Mouse (Mus musculus) megakaryocyte, embryonic 14.5 days (primary cell): ENCODE data around the gene Stk11. TPM values are rescaled to one million over a fixed set of nuclear protein-coding genes. Genes with fewer than 3 reads are reported as not detected.

Source experiments
- H3K27me3 ChIP-seq: replicated peaks from 2 replicates; pipeline ENCODE3; 2012; ENCODE audit warnings: inconsistent platforms
- H3K36me3 ChIP-seq: replicated peaks from 2 replicates; pipeline ENCODE3; 2012; ENCODE audit warnings: low read length, inconsistent platforms, mixed read lengths
- H3K4me1 ChIP-seq: 2 replicates; pipeline ENCODE4 v1.6.1; 2012; ENCODE audit warnings: inconsistent platforms
- H3K4me3 ChIP-seq: replicated peaks from 2 replicates; pipeline ENCODE3; 2012; ENCODE audit warnings: moderate library complexity, mild to moderate bottlenecking, inconsistent platforms
- H3K9me3 ChIP-seq: 2 replicates; pipeline ENCODE4 v1.6.1; 2012; ENCODE audit warnings: inconsistent platforms
- FLI1 ChIP-seq: IDR thresholded peaks from 2 replicates; pipeline ENCODE4 v1.6.1; 2012; ENCODE audit warnings: low read length, inconsistent platforms, mixed read lengths
- GATA1 ChIP-seq: IDR thresholded peaks from 3 replicates; pipeline ENCODE4 v1.6.1; 2012; ENCODE audit warnings: mixed read lengths, low read length, inconsistent platforms, borderline replicate concordance
- polyA plus RNA-seq: library from polyadenylated mRNA; stranded (reverse); fragments of >175 nt; gene quantifications from 2 replicates; pipeline ENCODE4 v1.2.3, GENCODE M21; 2012; ENCODE audit warnings: low replicate concordance; ENCODE audit not compliant: insufficient read depth

Stk11 gene
- 153 and 200 TPM in 2 replicates for polyA plus RNA-seq

GRCm38 (mm10) chr10:80115290-80115943 is at the start of gene Stk11:
TSS of gene Stk11 (plus strand) at chr10:80115803.
- Histone ChIP-seq H3K36me3 (peaks cover 40% of the 10 kb centered on the region), H3K4me1 (peaks cover 60% of the 10 kb centered on the region), H3K9me3 (no peaks in the 10 kb centered on the region), H3K27me3 (no peaks in the 10 kb centered on the region), H3K4me3 (peak within 1 kb of the TSS; percentile 100)
- TF ChIP-seq GATA1: no peak
- TF ChIP-seq FLI1: no peak

DNA sequence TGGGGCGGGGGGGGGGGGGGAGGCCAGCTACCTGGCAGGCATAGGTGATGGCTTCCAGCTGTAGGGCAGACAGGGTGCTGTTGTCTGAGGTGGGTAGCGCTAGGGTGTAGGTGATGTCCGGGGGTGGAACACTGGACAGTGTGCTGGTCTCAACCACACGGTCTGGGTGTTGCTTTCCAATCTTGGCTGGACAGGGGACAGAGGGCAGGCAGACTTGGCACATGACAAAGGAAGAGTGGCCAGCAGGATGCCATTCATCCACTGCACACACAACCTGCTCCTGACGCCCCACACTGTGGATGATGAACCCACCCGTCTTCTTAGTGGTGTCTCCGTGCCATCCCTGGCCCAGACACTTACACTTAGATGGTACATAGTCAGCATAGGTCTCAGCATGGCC is 46.4 kb upstream of the Stk11 start:
- TF ChIP-seq FLI1 (no peak), GATA1 (no peak)
- peaks cover 95% of the 10 kb centered on the region for H3K36me3 ChIP-seq
- H3K4me1 ChIP-seq: peaks cover 97% of the 10 kb centered on the region
- H3K27me3 ChIP-seq: no peaks in the 10 kb centered on the region
- peak overlapping the region; percentile 88 for H3K4me3 ChIP-seq
- no peaks in the 10 kb centered on the region for H3K9me3 ChIP-seq

DNA sequence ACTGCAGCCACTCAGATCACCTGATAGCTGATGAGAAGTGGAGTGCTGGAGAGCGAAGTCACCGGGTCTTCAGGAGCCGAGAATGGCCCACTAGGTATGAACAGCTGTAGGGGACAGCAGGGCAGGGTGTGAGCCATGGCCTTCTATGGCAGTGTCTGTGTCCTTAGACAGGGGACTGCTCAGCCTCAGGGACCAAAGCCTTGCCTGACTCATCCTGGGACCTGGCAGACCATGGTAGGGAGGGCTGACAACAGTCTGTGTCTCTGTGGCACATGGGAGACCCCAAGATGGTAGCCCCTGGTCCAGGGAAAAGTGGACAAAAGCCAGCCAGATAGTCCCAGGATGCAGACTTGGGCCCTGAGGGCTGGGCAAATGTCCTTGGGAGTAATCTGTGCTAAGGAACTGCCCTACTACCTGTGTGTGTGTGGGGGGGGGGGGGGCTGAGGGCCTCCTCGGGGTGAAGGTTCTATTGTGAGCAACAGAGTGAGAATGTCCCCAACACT is 45.6 kb upstream of the Stk11 start:
- Histone ChIP-seq H3K4me1 (peaks cover 94% of the 10 kb centered on the region), H3K9me3 (no peaks in the 10 kb centered on the region), H3K27me3 (no peaks in the 10 kb centered on the region), H3K4me3 (peak overlapping the region; percentile 88), H3K36me3 (peaks cover 94% of the 10 kb centered on the region)
- TF ChIP-seq GATA1: no peak
- TF ChIP-seq FLI1: no peak

GRCm38 (mm10) chr10:80070837-80071515 is 44.6 kb upstream of the Stk11 start:
- H3K9me3 ChIP-seq: no peaks in the 10 kb centered on the region
- H3K36me3 ChIP-seq: peaks cover 90% of the 10 kb centered on the region
- TF ChIP-seq GATA1: no peak
- no peak; the same call in 1 of the 2 replicates for TF ChIP-seq FLI1
- no peaks in the 10 kb centered on the region for H3K27me3 ChIP-seq
- H3K4me3 ChIP-seq: peak overlapping the region; percentile 99
- peaks cover 93% of the 10 kb centered on the region for H3K4me1 ChIP-seq

GRCm38 (mm10) chr10:80071516-80071900 is 44.1 kb upstream of the Stk11 start:
- H3K36me3 ChIP-seq: peaks cover 90% of the 10 kb centered on the region
- H3K4me1 ChIP-seq: peaks cover 93% of the 10 kb centered on the region

GRCm38 (mm10) chr10:80072623-80073489 is 42.7 kb upstream of the Stk11 start:
- H3K36me3 ChIP-seq: peaks cover 90% of the 10 kb centered on the region
- TF ChIP-seq FLI1 (no peak), GATA1 (no peak)
- peak overlapping the region; percentile 99 for H3K4me3 ChIP-seq
- no peaks in the 10 kb centered on the region for H3K27me3 ChIP-seq
- no peaks in the 10 kb centered on the region for H3K9me3 ChIP-seq
- H3K4me1 ChIP-seq: peaks cover 92% of the 10 kb centered on the region

More at GRCm38 (mm10) chr10:80071516-80071900, 44.1 kb upstream of the Stk11 start:
- H3K4me3 ChIP-seq: peak overlapping the region; percentile 99
- TF ChIP-seq FLI1 (no peak), GATA1 (no peak)
- H3K9me3 ChIP-seq: no peaks in the 10 kb centered on the region
- no peaks in the 10 kb centered on the region for H3K27me3 ChIP-seq

- peak overlapping the region; percentile 99 for H3K4me3 ChIP-seq
- peaks cover 91% of the 10 kb centered on the region for H3K36me3 ChIP-seq
- H3K4me1 ChIP-seq: peaks cover 90% of the 10 kb centered on the region
- H3K9me3 ChIP-seq: no peaks in the 10 kb centered on the region
- no peaks in the 10 kb centered on the region for H3K27me3 ChIP-seq
- TF ChIP-seq GATA1 (no peak), FLI1 (no peak)
Measured at GRCm38 (mm10) chr10:80074813-80075601, 40.6 kb upstream of the Stk11 start.

DNA sequence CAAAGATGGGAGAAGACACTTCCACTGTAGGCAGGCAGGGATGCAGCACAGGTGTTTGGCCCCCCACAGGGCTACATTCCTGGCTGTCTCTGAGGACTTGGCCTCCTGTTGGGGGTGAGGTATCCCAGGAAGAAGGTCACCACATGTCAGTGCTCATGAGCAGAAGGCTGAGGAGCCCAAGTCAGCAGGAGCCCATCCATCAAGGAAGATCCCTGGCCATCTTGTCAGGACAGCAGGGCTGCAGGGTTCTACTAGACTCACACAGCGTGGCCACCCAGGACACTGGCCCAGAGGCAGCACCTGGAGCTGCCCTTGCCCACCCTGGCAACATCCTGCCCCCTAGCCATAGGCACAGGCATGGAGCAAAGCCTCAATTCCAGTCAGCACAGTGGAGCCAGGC is 39.7 kb upstream of the Stk11 start:
- H3K4me1 ChIP-seq: peaks cover 90% of the 10 kb centered on the region
- peak overlapping the region; percentile 99 for H3K4me3 ChIP-seq
- H3K27me3 ChIP-seq: no peaks in the 10 kb centered on the region
- no peak for TF ChIP-seq FLI1
- no peak for TF ChIP-seq GATA1
- peaks cover 91% of the 10 kb centered on the region for H3K36me3 ChIP-seq
- H3K9me3 ChIP-seq: no peaks in the 10 kb centered on the region

GRCm38 (mm10) chr10:80076386-80076785 is 39.2 kb upstream of the Stk11 start:
- TF ChIP-seq FLI1 (no peak), GATA1 (no peak)
- Histone ChIP-seq H3K4me1 (peaks cover 90% of the 10 kb centered on the region), H3K9me3 (no peaks in the 10 kb centered on the region), H3K4me3 (peak overlapping the region; percentile 99), H3K36me3 (peaks cover 93% of the 10 kb centered on the region), H3K27me3 (no peaks in the 10 kb centered on the region)
